Mouse (Mus musculus) forelimb bud, embryonic 11.5 days (tissue): ENCODE data around the gene Ccr1.

Source experiments
- DNase-seq: peaks from one replicate; pipeline ENCODE4 v3.0.0-alpha.2; 2012; ENCODE audit warnings: low read depth, low spot score

Gene Ccr1

DNA sequence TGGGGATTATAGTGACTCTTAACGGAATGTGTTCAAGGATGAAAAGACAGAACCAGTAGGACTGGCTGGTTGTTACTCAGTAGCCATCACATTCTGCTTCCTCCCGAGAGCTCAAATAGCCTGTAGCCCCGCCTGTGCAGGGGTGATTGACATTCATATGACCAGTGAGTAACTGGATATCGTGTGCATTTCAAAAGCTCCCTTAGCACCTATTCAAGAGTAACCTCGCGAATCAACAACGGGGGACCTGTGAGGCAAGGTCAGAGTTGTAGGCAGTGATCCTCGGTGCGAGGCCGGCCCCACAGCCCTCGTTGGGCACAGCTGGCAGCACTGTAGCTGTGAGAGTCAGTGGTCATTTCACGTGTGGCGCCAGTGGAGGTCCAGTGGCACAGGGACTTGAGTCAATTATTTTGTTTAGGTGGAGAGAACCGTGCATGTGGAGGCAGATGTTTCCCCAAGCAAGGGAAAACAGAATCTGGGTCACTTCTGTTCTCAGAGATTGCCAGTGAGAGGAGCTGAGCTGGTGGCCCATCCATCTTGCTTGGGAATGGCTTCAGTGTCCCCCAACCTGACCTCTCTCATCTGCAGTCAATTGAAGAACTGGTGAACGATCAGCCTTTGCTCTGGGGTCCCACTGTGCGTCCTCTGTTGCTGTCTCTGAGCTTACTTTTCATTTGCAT, 41.1 kb downstream of the Ccr1 start:
- no peak for DNase-seq

DNA sequence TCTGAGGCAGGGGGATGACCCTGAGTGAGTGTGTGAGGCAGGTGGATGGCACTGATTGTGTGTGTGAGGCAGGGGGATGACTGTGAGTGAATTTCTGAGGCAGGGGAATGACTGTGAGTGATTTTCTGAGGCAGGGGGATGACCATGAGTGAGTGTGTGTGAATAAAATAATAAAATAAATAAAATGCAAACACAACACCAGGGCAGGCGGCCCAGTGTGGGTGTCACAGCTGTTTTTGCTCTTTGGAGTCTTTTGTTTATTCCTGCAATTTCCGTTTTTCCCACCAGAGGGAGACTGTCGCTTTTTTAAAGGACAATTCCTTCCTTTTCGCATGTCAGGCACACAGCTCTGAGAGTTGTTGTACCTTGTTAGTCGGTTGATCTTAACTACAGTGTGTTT, 42.5 kb downstream of the Ccr1 start:
- DNase-seq = peak; percentile 82

DNA sequence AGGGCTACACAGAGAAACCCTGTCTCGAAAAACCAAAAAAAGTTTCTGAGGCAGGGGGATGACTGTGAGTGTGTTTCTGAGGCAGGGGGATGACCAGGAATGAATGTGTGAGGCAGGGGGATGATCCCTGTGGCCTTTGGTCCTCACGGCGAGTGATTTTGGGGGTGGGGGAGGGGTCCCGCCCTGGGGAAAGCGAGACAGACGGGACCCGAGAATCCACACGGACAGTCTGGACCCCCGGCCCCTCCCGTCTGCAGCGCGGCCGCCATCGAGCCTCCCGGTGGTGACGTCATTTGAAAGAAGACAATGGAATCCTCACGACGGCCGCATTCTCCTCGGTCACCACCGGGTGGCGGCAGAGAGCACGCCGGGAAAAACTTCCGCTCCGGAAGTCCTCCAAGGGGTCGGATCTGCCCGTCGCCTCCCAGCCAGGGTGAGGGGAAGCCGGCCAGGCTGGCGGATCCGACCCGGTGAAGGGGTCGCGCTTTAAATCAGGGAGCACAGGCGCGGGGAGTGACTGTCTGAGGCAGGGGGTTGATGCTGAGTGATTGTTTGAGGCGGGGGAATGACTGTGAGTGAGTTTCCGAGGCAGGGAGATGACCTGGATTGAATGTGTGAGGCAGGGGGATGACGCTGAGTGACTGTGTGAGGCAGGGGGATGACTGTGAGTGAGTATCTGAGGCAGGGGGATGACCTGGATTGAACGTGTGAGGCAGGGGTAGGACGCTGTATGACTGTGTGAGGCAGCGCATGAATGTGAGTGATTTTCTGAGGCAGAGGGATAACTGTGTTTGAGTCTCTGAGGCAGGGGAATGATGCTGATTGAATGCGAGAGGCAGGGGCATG, 43.2 kb downstream of the Ccr1 start:
- peak; percentile 47 for DNase-seq

DNA sequence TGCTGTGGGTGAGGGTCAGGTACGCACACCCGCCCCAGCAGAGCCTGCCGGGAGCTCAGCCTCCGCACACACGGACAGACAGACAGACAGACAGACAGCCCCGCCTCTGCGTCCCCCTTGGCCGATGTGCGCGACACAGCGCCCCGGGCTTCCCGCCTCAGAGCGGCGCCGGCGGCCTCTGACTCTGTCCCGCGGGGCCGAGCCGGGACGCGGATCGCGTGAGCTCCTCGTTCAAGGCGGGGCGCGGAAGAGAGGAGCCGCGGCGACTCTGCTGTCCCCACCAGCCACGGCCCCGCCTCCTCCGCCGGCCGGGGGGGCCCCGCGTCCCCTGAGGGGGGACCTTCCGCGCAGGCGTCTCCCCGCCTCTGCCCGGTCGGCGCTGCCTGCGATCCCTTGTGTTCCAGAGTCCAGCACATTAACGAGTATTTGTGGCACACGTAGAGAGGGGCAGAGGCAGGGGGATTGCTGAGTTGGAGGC, 43.9 kb downstream of the Ccr1 start:
- peak; percentile 63 for DNase-seq

DNA sequence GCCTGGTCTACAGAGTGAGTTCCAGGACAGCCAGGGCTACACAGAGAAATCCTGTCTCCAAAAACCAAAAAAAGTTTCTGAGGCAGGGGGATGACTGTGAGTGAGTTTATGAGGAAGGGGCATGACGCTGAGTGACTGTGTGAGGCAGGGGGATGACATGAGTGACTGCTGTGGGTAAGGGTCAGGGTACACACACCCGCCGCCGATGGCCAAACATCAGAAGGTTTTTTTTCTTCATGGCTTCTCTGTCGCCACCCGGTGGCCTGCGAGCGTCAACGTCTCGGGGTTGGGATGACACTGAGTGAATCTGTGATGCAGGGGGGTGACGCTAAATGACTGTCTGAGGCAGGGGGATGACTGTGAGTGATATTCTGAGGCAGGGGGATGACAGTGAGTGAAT, 44.5 kb downstream of the Ccr1 start:
- peak; percentile 55 for DNase-seq

DNA sequence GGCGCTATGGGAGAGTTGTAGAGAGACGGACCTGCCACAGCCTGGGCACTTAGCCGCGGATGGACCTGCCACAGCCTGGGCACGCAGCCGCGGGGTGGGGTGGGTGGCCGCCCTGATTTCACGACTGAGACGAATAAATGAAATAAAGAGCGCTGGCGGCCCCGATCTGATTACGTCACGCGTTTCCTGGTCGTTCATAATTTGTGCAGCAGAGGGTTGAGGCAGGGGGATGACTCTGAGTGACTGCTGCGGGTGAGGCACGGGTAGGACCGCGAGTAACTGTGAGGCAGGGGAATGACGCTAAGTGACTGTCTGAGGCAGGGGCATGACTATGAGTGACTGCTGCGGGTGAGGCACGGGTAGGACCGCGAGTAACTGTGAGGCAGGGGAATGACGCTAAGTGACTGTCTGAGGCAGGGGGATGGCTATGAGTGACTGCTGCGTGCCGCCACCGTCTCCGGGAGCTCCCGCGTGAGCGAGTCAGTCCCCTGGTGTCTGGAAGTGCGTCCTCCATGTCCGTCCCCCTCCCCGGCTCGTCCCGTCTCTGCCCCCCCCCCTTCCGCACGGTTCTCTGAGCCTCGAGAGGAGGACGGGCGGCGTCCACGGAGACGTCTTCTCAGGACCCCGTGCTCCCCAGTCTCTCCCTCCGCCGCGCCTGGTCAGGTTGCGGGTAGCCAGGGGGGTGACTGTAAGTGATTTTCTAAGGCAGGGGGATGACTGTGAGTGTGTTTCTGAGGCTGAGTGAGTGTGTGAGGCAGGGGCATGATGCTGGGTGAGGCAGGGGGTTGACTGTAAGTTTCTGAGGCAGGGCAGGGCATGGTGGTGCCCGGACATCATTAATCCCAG, 45.1 kb downstream of the Ccr1 start:
- no peak for DNase-seq
